Mouse (Mus musculus) urinary bladder, adult 18-20 months (tissue): ENCODE measurements around the gene Mynn.

Experiments
- DNase-seq, 2 experiments: peaks; one replicate each; pipeline ENCODE4 v3.0.0; 2022; ENCODE audit warnings: low spot score in 2 of 2, mixed read lengths in 2 of 2

Gene Mynn

GRCm38 (mm10) chr3:30644207-30644606 lies 42.3 kb downstream of the Mynn start, which contains the start of gene Lrriq4:
Gene Lrriq4, plus strand, starts transcription at chr3:30644507.
- DNase-seq, result no peak

DNA sequence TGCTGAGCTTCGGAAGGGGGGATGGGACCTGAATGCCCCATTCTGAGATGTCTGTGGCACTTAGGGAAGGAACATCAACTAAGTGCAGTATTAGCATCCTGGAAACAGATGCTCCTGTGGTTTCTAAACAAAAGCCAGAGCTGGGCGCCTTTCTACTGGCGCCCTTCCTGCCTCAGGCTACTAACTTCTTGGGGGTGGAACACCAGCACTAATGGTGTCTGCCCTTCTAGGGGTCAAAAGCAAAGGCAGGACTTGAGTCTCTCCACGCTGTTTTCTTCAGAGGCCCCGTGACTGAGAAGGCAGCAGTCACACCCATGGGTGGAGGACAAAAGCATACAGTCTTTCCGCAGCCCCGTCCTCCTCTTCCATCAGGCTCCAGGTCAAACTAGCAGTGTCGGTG lies 44.9 kb downstream of the Mynn start:
- no peak for DNase-seq

DNA sequence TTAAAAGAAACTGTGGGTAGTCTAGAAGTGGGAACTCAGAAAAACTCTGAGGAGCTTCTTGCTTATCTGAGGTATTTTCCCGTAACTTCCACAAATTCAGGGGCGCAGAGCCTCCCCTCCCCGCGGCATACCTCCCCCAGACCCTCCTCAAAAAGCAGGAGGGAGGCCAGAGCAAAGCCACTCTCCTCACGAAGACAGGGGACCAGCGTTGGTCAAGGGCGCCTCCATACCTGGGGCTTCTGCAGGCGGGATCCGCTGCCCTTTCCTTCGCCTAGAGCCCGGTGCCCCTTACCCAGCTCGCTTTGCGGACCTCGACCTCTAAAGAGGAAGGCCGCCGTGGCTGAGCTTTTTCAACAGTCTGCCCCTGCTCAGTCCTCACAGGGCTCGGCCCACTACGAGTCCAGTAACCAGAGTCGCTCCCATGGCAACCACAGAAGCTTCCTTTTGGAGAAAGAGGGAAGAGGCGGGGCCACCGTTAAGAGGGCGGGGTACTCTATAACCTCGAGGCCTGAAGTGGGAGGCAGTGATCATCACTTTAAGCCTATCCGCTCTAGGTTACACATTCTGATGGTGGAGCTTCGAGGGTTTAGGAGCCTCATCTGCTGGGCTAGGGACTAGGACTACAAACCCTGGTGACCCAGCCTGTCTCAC lies 45.7 kb downstream of the Mynn start, which contains the start of gene Lrrc34:
Gene Lrrc34 (minus strand): TSS at position 430 of the 651 bp plus-strand sequence.
- DNase-seq, result peak; percentile 3 to 5

DNA sequence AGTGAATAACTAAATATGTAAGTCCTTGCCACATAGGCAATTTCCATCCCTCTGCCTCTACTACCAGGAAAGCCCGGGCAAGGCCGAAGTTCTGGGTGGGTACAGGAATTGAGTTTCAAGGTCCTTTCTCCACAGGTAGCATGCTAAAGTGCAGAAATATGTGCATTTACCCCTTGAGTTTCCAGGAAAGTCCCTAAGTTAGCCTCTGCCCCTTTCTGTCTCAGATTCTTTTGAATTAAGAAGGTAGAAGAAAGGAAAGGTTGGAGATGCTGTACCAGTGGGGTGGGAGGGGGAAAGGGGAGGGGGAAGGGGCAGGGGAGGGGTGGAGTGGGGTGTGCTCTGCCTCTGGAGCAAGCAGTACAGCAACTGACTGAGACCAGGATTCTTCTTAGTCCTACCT lies 46.6 kb downstream of the Mynn start:
- DNase-seq, result no peak

DNA sequence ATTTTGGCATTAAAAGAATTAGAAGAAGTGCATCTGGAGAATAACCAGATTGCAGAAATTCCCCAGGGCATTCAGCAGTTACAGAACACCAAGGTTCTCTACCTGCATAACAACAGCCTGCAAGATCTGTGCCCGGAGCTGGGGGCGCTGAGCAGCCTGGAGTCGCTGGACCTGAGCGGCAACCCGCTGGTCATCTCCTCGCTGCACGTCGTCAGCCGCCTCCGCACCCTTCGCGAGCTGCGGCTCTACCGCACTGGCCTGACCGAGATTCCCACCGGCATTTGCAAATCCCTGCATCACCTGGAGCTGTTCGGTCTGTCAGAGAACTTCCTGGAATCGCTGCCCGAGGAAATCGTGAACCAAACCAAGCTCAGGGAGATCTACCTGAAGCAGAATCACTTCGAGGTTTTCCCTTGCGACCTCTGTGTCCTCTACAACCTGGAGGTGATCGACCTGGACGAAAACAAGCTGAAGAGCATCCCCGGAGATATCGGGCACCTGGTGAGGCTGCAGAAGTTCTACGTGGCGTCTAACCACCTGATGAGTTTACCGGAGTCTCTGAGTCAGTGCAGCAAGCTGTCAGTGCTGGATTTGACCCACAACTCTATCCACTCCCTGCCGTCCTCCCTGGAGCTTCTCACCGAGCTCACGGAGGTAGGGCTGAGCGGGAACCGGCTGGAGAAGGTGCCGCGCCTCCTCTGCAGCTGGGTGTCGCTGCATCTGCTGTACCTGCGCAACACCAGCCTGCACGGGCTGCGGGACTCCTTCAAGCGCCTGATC lies 48.4 kb downstream of the Mynn start:
- peak; percentile 6 to 30 for DNase-seq

DNA sequence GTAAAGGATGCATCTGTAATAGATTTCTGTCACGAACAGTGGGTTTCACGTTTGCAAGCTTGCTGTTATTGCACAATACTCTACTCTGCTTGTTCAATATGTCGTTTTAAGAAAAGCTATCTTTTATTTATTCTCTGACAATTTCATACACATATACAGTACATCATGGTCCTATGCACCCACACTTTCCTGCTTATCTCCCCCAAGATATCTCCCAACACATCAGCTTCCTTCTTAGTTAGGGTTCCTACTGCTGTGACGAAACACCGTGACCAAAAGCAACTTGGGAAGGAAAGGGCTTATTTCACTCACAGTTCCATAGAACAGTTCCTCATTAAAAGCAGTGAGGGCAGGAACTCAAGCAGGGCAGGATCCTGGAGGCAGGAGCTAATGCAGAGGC lies 54.1 kb downstream of the Mynn start:
- DNase-seq, result no peak

GRCm38 (mm10) chr3:30658486-30658885 lies 56.6 kb downstream of the Mynn start:
- no peak for DNase-seq
